Mouse (Mus musculus): ENCODE data around the gene Secisbp2l.

Secisbp2l gene

DNA sequence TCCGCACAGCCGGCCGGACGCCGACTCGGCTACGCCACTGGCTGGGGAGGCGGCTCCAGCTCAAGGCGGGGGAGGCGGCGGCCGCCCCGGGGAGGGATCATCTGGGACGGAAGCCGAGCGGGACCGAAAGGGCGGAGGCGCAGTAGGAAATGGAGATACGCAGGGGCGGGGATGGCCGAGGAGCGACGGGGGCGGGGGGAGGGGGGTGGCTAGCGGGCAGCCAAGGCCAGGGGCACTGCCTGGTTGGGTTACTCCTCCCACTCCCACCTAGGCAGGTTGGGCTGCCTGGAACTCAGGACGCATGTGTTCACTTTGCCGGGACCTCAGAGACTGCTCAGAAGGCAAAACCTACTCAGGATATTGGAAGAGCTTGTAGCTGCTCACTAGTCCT is at the start of gene Secisbp2l:
Gene Secisbp2l, minus strand, starts transcription at position 152 of the 391 bp plus-strand sequence.
- peak; percentile 91 for DNase-seq (ENCODE audit: low spot score)

DNA sequence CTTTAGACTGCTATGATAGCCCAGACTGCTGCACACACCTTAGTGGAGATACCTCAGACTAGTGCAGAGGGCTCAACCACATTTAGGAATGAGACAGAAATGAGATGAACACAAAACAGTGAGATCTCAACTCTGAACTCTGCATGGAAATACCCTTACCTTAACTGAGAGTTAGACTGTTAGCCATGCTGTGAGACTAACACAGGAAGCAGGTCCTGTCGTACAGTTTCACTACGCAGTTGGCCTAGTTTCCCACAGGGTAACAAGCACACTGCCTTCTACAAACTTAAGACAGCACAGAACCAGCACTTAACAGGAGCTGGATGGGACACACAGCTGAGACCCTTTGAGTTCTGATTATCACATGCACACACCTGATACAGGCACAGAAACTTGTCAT is 47.3 kb upstream of the Secisbp2l start:
- DNase-seq (ENCODE audit: low spot score) = no peak

DNA sequence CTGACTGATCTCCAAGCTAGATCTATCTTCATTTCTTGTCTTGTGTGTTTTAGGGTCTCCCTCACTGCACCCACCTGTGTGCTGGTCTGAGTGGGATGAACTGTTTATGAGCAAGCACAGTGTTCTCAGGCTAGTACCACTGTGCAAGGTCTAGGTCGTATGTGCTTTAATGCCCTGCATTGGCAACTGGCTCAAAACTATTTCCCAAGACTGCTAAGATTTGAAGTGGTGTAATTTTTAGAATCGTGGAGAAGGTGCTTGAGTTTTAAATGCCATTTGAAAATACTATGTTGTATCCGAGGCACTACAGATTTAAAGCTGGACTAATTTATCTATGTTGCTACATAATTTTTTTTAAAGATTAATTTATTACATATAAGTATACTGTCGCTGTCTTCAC is 45.2 kb upstream of the Secisbp2l start:
- no peak for DNase-seq (ENCODE audit: low spot score)

DNA sequence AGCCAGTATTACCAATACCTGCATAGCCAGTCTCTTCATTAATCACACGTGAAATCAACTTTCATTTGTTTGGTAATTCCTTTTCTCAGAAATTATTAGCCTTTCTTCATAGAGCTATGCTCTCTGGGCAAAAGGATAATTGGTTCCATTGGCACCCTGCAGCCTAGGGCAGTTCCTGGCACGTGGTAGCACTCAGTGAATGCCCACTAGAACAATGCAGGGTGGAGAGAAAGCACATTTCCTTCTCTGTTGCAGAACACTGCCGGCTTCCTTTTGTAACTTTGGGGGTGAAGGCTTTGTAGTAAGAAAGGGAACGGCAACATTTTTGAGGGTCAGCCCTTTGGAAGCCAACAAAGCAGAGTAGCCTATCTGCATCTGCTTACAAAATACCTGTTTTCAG is 43.5 kb upstream of the Secisbp2l start:
- peak; percentile 19 for DNase-seq (ENCODE audit: low spot score)

DNA sequence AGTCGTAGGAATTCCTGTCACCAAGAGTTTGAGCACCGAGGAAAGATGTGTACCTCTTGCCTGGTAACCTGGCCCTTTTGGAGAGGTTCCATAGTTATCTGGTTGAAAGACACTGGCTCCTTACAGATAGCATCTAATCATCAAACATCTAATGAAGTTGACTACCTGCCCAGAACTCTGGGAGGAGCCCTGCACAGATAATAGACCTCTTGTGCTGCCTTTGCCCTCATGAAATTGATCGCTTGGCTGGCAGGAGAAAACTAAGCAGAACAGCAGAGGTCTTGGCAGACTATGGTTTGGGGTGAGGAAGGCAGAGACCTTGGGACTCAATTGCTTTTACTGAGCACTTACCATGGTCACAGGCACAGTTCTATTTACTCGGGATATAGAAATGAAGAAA is 37.7 kb upstream of the Secisbp2l start:
- no peak for DNase-seq (ENCODE audit: low spot score)

DNA sequence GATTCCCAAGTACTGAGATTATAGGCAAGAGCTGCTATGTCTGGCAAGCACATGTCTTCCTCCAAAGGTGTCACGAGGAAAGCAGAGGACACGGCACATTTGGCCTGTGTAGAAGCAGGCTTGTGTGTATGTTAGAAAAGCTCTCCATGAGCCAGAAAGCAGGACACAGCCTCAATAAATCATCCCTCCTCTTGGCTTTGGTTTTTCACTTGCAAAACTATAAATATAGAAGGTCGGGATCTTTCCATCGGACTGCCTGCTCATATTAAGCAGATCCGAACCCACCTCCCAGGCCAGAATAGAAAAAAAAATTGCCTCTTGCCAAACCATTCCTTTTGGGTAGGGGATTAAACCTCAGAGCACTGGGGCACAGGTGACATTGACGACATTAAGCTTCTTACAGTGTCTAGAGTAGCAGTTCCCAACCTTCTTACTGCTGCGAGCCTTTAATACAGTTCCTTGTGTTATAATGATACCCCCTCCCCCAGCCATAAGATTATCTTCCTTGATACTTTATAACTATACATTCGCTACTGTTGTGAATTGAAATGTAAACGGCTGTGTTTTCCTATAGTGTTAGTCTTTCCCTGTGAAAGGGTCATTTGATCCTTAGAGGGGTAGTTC is 31.4 kb upstream of the Secisbp2l start:
- no peak for DNase-seq (ENCODE audit: low spot score)

DNA sequence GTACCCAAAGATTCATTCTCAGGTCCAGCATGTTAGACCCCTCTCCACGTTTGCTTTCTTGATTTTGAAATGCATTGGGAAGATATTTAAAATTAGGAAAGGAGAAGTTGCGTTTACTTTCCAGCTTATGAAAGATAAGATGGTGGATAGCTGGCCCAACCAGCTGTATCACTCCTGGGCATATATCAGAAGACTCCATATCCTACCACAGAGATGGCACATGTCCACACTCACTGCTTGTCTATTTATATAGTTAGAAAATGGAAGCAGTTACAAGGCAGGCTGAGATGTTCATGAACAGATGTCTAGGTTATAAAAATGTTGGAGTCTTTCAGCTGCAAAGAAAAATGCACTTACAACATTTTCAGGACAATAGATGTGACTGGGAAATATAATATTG is 28.7 kb upstream of the Secisbp2l start:
- no peak for DNase-seq (ENCODE audit: low spot score)

DNA sequence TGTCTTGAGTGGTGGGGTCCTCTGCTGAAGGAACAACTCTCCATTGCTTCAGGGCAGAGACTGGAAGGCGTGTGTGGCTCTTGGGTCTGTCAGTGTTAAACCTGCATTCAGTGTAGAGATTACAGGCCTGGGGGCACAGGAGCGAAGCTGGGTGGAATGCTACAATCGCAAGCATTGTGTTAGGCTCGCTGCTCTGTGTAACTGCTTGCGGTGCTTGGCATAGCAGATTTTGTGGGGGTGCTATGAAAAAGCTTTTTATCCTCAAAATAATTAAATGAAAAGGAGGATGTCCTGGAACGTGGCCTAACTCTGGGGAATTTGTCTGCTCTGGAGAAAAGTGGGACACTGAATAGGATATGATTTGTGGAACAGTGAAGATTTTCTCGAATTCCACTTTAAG is 26.9 kb upstream of the Secisbp2l start:
- no peak for DNase-seq (ENCODE audit: low spot score)

DNA sequence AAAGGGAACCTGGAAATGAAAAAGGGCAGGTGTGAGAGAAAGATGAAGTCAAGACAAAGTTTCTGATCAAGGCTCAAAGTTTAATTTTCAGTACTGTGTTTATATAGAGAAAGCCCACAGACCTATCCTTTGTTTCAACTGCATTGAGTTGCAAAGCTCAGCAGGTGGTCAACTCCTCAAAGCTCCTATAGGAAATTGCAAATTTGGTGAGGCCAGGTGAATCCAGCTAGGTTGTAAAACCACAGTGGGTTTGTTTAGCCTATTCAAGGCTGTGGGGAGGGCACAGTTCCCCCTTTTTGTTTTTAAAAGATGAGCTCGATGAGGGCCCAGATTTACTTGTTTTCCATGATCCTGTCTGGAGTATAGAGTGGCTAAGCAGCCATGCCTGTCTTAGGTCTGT is 23.2 kb upstream of the Secisbp2l start:
- DNase-seq (ENCODE audit: low spot score) = no peak

DNA sequence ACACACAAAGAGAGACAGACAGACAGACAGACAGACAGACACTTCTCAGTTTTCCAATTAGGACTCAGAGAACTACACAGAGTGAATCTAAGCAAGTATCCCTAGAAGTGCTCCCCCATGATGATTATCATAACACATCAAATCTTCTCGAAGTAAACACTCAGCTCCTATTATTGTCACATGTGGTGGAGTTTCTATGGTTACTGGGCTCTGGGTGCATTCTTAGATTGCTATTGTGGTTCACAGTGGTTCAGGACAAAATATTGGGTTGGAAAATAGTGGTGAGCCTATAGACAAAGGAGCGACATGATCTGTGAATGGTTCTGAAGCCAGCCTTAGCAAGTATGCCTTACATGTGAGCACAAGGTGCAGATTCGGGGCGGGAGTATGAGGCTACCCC is 19.3 kb upstream of the Secisbp2l start:
- no peak for DNase-seq (ENCODE audit: low spot score)

DNA sequence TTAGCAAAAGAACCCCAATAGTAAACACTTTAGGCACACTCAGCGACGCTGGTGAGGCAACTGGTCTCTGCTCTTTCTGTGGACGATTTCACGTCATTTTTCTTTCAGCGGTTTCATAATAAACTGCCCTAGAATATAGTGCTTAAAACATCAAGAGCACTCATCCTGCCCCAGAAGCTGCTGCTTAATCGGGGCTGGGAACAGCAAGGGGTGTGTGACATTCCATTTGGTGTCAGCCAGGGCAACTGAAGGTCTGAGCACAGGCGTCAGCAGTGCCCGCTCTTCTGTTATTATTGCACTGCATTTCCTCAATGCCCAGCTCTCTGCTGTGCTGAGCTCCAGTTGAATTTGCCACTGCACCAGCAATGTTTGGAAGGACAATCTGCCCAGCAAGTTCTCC is 18.4 kb upstream of the Secisbp2l start:
- no peak for DNase-seq (ENCODE audit: low spot score)

DNA sequence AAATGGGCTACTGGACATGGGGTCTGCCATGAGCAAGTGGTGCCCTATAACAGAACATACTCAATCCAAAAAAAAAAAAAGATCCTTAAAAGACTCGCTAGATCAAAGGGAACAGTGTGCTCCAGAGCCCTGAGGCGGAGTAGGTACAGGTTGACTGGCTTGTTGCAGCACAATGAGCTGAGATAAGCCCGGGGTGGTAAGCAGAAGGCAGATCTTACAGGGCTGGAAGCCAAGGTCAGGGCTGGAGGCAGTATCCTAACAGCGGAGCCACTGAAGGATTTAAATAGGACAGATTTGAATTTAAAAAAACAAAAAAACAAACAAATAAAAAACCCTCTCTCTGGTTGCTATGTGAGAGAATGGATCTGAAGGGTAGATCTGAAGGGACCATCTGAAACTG is 17.8 kb upstream of the Secisbp2l start:
- DNase-seq (ENCODE audit: low spot score) = no peak

DNA sequence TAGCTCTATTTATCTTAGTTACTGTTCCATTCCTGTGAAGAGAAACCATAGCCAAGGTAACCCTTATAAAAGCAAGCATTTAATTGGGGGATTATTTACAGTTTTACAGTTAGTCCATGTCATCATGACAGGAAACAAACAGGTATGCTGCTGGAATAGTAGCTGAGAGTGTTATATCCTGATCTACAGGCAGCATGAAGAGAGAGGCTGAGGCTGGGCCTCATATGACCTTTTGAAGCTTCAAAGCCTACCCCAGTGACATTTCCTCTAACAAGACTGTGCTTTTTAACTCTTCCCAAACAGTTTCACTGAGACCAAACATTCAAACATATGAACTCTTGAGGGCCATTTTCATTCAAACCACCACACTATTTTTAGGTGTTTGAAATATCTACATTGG is 15.2 kb upstream of the Secisbp2l start:
- DNase-seq (ENCODE audit: low spot score) = no peak

DNA sequence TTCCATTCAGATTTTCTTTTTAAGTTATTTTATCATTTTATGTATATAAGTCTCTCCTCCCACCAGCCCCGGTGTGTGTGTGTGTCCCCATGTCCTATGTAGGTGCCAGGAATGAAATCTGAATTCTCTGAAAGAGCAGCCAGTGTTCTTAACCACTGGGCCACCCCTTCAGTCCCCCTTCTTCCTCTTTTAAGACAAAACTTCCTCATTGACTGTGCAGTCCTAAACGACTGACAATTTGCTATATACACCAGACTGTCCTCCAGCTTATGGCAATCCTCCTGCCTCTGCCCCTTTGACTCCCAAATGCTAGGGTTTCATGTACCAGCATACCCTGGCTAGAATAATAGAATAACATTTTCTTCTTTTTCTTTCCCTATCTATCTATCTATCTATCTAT is 12.4 kb upstream of the Secisbp2l start:
- no peak for DNase-seq (ENCODE audit: low spot score)

DNA sequence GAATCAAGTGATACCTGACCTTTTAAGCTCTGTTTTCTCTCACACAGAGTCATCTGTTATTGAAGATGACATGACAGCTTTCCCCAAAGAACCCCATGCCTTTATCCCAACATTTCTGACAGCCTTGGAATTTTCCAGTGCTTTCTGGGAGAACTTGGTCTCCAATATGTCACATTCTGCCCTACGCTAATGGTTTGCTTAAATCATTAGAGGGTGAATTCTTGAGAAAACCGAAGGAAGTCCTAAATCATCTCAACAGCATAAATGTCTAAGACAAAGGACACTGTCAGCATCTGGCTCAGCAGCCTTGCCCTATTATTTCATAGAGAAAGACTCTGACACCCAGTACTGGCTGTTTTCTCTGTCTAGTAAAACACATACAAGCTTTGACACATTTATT is 11.5 kb upstream of the Secisbp2l start:
- DNase-seq (ENCODE audit: low spot score) = no peak

DNA sequence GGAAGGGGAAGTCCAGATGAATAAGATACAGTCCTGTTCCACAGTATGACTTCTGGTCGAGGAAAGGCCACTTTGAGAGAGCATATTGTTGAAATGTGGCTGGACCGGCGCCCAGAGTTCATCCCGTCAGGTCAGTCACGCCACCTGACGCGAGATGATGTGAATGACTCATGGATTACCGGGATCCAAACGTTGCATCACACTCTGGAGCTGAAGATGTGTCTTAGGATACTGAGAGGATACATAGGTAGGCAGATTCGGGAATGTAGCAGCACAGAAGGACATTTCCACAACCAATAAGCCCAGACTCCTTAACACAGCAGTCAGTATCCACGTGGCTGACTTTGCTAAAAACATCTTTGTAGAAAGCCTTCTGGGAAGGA is 10.2 kb upstream of the Secisbp2l start:
- peak; percentile 19 for DNase-seq (ENCODE audit: low spot score)

DNA sequence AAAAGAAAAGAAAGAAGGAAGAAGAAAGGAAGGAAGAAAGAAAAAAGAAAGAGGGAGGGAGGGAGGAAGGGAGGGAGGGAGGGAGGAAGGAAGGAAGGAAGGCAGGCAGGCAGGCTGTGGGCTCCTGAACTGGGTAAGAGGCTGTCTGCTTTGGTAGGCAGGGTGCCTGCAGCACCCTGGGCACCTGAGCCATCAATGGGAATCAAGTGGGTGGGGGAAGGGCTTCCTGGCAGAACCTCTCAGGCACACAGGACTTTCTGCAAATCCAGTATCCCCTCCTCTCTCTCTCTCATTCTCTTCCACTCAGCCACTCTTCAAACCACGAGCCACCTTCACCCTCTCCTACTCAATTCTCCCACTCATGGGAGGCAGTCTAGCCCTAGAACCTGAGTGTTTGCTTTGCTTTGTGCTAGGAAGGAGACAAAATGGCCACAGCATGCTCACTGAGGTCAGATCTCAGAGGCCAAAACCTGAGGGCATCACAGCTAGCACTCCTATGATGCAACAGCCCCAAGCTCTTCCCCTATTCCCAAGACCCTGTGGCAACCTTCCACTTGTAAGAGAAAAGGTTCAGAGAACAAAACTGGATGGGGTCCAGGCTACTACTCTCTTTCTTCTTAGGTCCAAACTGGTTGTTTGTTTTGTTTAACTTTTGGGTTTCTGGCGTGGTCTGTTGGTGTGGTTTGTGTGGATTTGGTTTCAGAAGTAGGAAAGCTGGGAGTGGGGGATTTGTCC is 9.6 kb upstream of the Secisbp2l start:
- DNase-seq (ENCODE audit: low spot score) = peak; percentile 32

DNA sequence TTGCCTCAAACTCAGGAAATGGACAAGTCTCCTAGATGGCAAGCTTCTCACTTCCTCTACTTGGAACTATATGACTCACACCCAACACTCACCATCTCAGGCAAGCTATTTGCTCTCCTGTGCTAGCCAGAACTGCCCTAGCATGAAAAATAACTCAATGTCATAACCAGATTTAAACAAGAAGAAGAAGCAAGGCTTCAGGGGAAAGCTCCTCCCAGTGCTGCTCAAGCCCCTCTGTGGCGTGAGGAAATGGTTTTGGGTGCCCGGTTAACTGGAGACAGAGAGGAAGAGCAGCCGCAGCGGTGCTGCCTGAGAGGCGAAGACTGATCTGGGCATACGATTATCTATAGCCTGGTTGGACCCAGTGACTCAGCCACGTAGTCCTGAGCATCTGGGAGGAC is 8.8 kb upstream of the Secisbp2l start:
- DNase-seq (ENCODE audit: low spot score) = no peak

DNA sequence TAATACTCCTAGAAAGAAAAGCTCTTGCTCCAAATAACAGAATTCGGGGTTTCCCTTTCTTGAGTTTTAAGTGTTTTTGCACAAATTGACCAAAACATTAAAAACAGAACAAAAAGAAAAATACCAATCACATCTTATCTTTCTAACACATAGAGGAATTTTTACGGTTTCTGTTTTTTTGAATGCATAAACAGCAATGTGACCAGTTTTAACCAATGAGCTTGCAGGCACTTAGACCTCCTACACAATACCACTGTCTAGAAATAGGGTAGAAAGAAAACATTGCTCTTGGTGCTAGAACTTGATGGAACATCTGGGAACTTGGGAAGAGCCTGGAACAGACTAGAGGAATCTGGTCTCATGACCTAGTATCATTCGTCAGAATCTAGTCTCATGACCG is 7.6 kb upstream of the Secisbp2l start:
- DNase-seq (ENCODE audit: low spot score) = no peak

DNA sequence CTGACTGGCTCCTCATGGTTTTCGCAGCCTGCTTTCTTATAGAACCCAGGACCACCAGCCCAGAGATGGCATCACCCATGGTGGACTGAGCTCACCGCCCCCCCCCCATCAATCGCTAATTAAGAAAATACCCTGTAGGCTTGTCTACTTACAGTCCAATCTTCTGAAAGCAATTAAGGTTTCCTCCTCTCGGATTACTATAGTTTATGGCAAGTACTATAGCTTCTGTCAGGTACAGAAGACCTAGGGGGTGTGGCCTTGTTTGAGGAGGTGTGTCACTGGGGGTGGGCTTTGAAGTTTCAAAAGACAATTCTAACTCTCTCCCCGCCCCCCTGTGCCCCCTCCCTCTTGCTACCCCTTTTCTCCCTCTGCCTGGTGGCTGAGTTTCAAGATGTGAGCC is 6.6 kb upstream of the Secisbp2l start:
- no peak for DNase-seq (ENCODE audit: low spot score)

DNA sequence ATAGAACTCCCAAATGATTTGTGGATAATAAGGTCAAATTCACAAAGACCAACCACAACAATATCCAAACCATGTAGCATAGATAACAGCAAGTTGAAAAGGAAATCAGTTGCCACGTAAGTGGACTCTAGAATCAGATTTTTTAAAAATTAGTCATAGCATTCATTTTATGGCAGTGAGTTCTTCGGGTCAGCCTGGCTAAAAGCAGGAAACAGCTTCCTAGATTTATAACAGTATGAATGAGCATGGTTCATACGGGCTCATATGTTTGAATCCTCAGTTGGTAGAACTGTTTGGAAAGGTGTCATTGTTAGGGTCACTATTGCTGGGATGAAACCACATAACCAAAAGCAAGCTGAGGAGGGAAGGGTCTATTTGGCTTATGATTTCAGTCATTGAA is 6.1 kb upstream of the Secisbp2l start:
- DNase-seq (ENCODE audit: low spot score) = no peak

DNA sequence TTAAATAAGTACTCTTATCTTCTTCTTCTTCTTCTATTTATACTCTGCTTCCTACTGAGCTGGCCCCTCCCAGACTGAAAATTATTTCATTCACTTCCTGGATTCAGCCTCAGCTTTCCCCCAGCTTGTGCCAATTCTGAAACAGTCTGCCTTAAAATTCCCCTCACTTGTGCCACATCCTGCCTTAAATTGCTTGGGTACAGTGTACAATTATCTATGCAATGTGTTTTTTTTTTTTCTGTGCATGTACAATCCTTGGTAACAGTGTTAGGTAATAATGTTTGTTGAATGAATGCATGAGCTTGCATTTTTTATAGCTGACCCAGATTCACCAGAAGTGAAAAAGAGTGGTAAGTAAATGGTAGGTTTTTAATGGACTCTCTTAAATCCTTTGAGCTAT is 5.7 kb upstream of the Secisbp2l start:
- no peak for DNase-seq (ENCODE audit: low spot score)

DNA sequence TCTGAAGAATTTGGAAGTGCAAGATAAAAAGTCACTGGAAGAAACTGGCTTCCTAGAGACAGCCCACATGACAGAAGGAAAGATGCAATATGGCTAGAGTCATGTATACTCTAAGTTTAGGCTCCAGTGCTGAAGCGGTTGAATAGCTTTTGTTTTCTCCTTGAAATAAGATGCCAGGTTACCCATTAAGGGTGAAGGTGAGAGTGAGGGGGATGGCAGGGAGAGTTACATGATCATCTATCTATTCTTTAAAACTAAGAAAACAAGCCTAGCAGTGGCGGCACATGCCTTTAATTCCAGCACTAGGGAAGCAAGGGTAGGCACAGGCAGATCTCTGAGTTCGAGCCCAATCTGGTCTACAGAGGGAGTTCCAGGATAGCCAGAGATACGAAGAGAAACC is 2.4 kb upstream of the Secisbp2l start:
- DNase-seq (ENCODE audit: low spot score) = no peak

DNA sequence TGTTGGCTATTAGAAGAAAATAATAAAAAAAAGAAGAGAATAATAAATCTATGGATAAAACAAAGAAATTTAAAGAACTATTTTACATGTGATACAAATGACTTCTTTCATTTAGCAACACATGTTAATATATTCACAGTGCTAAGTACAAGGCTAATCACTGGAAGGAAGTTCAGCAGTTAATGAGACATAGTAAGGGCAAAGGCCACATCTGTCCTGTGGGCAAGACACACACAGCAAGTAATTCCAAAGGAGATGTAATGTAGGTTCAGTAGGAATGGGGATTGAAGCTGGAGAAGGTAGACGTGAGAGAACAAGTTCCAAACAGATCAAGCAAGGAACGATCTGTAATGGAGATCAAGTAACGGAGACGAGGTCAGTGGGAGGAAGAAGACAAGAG is 1.7 kb upstream of the Secisbp2l start:
- no peak for DNase-seq (ENCODE audit: low spot score)
